Mouse (Mus musculus) liver, embryonic 14.5 days (tissue): ENCODE data around the gene Lrp10.

Experiments
- CTCF ChIP-seq: IDR thresholded peaks from 2 replicates; pipeline ENCODE4 v1.5.1; 2016; ENCODE audit warnings: antibody characterized with exemption, low read depth, control low read depth
- EP300 ChIP-seq: IDR thresholded peaks from 2 replicates; pipeline ENCODE4 v1.6.1; 2016; ENCODE audit warnings: antibody characterized with exemption, low read depth

DNA sequence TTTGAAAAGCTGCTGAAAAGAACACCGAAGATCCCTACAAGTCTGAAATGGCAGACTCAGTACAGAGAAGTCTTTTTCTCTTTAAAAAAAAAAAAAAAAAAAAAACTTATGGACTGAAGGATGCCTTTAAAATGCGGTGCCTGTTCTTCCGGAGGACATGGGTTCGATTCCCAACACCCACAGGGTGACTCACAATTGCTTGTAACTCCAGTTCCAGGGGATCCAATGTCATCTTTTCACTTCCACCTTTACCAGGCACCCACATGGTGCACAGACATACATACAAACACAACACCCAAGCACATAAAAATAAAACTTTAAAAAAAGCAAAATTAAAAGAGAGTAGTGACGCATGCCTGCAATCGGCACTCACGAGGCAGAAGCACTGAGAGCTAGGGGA is 36.2 kb upstream of the Lrp10 start:
- TF ChIP-seq CTCF (no peak), EP300 (no peak)
